Mouse (Mus musculus): ENCODE measurements at regions not wholly inside any gene's neighbourhood (a gene's known extent, or its start where the extent isn't known, plus 50 kb on each side); places are given as distances from the start of the nearest gene placed in this dataset.

- TF ChIP-seq CTCF (conservative IDR thresholded peaks at IDR 0.05; ENCODE audit: low read length) (no peak), POU5F1 (IDR thresholded peaks at IDR 0.05; ENCODE audit: borderline replicate concordance, low read length) (no peak), NANOG (IDR thresholded peaks at IDR 0.05; ENCODE audit: borderline replicate concordance, low read length) (no peak)
Measured at GRCm38 (mm10) chr9:91089348-91089747, 272.9 kb upstream of the Zic4 start.

Measured in E14TG2a.4 (cell line).